Mouse (Mus musculus) granulocyte monocyte progenitor cell, adult 5-6 weeks (primary cell): Measurements from ENCODE around the gene Xpr1. TPM values are rescaled to one million over a fixed set of nuclear protein-coding genes. Genes with fewer than 3 reads are reported as not detected.
A peak's percentile ranks its signal among the peaks of the same experiment; 100 is the strongest.

Experiments
- ATAC-seq: replicated peaks from 2 replicates; pipeline ENCODE4 v1.8.0; 2016; ENCODE audit warnings: mild to moderate bottlenecking, moderate TSS enrichment, inconsistent platforms; ENCODE audit not compliant: poor library complexity, severe bottlenecking
- total RNA-seq, 2 experiments: library from RNA; stranded (forward) in 1 of 2; stranded (reverse) in 1 of 2; fragments of 200-712, 200-1000 nt in 1 of 2; fragments of >200 nt in 1 of 2; fragmentation: Nextera tagmentation in 1 of 2; gene quantifications; 2 replicates each; pipeline ENCODE4 v1.2.3; 2014 to 2017

The Xpr1 gene
- total RNA-seq (2014; fragmentation: Nextera tagmentation) (29.0 and 34.0 TPM in 2 replicates), total RNA-seq (2017) (12.9 and 14.2 TPM in 2 replicates)

GRCm38 (mm10) chr1:155416701-155417677 is at the start of gene Xpr1:
Gene Xpr1, minus strand, starts transcription at chr1:155417415.
- ATAC-seq = peak; percentile 87

- ATAC-seq = no peak
Measured at GRCm38 (mm10) chr1:155463442-155463841, 46.2 kb upstream of the Xpr1 start.

GRCm38 (mm10) chr1:155462582-155462981 is 45.4 kb upstream of the Xpr1 start:
- peak; percentile 75 for ATAC-seq

- no peak for ATAC-seq
Measured at GRCm38 (mm10) chr1:155457532-155457931, 40.3 kb upstream of the Xpr1 start.

GRCm38 (mm10) chr1:155453180-155453579 is 36.0 kb upstream of the Xpr1 start:
- ATAC-seq = no peak

- no peak for ATAC-seq
Measured at GRCm38 (mm10) chr1:155448932-155449331, 31.7 kb upstream of the Xpr1 start.

GRCm38 (mm10) chr1:155447277-155447676 is 30.1 kb upstream of the Xpr1 start:
- peak; percentile 80 for ATAC-seq

- no peak for ATAC-seq
Measured at GRCm38 (mm10) chr1:155443115-155443514, 25.9 kb upstream of the Xpr1 start.

GRCm38 (mm10) chr1:155442521-155443001 is 25.3 kb upstream of the Xpr1 start:
- peak; percentile 73 for ATAC-seq

- ATAC-seq = no peak
Measured at GRCm38 (mm10) chr1:155439551-155439950, 22.3 kb upstream of the Xpr1 start.

GRCm38 (mm10) chr1:155438525-155438924 is 21.3 kb upstream of the Xpr1 start:
- no peak for ATAC-seq

- ATAC-seq = no peak
Measured at GRCm38 (mm10) chr1:155429304-155429703, 12.1 kb upstream of the Xpr1 start.

GRCm38 (mm10) chr1:155427126-155427865 is 10.1 kb upstream of the Xpr1 start:
- no peak for ATAC-seq

GRCm38 (mm10) chr1:155425743-155426315 is 8.6 kb upstream of the Xpr1 start:
- ATAC-seq = peak; percentile 78

- ATAC-seq = no peak
Measured at GRCm38 (mm10) chr1:155425285-155425684, 8.1 kb upstream of the Xpr1 start.

GRCm38 (mm10) chr1:155423801-155424200 is 6.6 kb upstream of the Xpr1 start:
- no peak for ATAC-seq

- no peak for ATAC-seq
Measured at GRCm38 (mm10) chr1:155422022-155422421, 4.8 kb upstream of the Xpr1 start.

- 0 out of 2 replicates have a peak, but pooled peaks have one; percentile 14 for ATAC-seq
Measured at GRCm38 (mm10) chr1:155416147-155416700, 991 bp downstream of the Xpr1 start.

- no peak for ATAC-seq
Measured at GRCm38 (mm10) chr1:155415421-155415820, 1.8 kb downstream of the Xpr1 start.

- peak; percentile 45 for ATAC-seq
Measured at GRCm38 (mm10) chr1:155412705-155413104, 4.5 kb downstream of the Xpr1 start.
